Mouse (Mus musculus) olfactory bulb, adult 2 months (tissue): ENCODE measurements around the gene Lpcat1.

Experiments
- CTCF ChIP-seq: fragments of 200-500 bp; IDR thresholded peaks from 2 replicates; pipeline ENCODE4 v1.5.1; 2012; ENCODE audit warnings: low read depth, mild to moderate bottlenecking, low read length, moderate library complexity; ENCODE audit not compliant: insufficient read depth
- POLR2A ChIP-seq: fragments of 200-500 bp; IDR thresholded peaks from 2 replicates; pipeline ENCODE4 v1.6.1; 2012; ENCODE audit warnings: mild to moderate bottlenecking, low read depth, low read length, moderate library complexity; ENCODE audit not compliant: insufficient read depth

DNA sequence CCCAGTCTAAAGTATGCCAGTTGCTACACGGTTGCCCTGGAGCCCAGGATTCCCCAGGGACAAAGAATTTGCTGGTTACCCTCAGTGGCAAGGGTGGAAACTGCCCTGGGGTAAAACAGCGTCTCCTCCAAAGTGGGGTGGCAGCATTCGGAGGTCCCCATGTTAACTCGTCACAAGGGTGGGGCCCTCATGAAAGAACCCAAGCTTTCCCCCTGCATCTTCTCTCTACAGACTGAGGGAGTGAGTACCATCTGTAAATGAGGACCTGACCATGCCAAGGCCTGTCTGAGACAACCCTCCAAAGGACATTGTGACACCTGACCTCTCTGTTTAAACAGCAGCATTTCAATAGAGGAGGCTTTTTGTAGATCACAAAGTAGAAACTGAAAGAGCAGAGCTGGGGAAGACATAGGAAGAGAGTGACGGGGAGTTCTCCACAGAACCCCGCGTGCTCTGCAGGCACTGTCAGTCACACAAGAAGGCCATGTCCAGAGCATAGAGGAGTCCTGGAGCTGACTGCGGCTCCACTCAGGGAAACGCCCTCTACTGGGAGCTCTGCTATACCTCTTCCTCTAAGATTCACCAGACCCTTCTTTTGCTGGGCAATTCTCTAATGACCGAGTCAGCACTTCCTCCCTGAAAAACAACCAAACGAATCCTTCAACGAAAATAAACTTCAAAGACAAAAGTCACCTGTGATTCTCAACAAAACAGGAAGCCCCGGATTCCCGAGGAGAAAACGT lies 49.3 kb upstream of the Lpcat1 start:
- TF ChIP-seq POLR2A (no peak), CTCF (no peak)
